Mouse (Mus musculus): ENCODE measurements around the gene Neurl1a.

GRCm38 (mm10) chr19:47184221-47184620 lies 5.6 kb downstream of the Neurl1a start:
- TF ChIP-seq CTCF (IDR thresholded peaks at IDR 0.05; ENCODE audit: low read depth) (no peak), EP300 (optimal IDR thresholded peaks at IDR 0.05) (no peak)

Data from stomach, postnatal 0 days (tissue).